Mouse (Mus musculus) kidney, embryonic 14.5 days (tissue): ENCODE measurements around the gene Zfp579. TPM values are rescaled to one million over a fixed set of nuclear protein-coding genes. Genes with fewer than 3 reads are reported as not detected.
A peak's percentile ranks its signal among the peaks of the same experiment; 100 is the strongest.
"Not testable (repeated sequence)": the region's sequence is repeated elsewhere in the genome, so short reads cannot be mapped to it uniquely, and the experiment has no call there.

ENCODE experiments used
- ATAC-seq: fragments of 200-750 bp; cut with Nextera tagmentation; 2 replicates; pipeline ENCODE4 v1.8.0; 2017; ENCODE audit warnings: moderate number of reproducible peaks, mild to moderate bottlenecking, moderate TSS enrichment, moderate library complexity; ENCODE audit not compliant: low FRiP score, low TSS enrichment
- H3K27ac ChIP-seq: fragments of 300-500 bp; sonication (generic); 2 replicates; pipeline ENCODE4 v1.5.1; 2014; ENCODE audit warnings: low read depth, mild to moderate bottlenecking, low read length, moderate library complexity, mixed read lengths
- H3K27me3 ChIP-seq: fragments of 300-500 bp; sonication (generic); 2 replicates; pipeline ENCODE4 v1.6.1; 2014; ENCODE audit warnings: mild to moderate bottlenecking, low read length; ENCODE audit not compliant: control insufficient read depth, insufficient read depth
- H3K36me3 ChIP-seq: fragments of 300-500 bp; sonication (generic); 2 replicates; pipeline ENCODE4 v1.6.1; 2014; ENCODE audit warnings: low read length, mixed read lengths; ENCODE audit not compliant: control insufficient read depth, insufficient read depth
- H3K4me1 ChIP-seq: fragments of 300-500 bp; sonication (generic); 2 replicates; pipeline ENCODE4 v1.6.1; 2014; ENCODE audit warnings: low read length, mixed read lengths; ENCODE audit not compliant: control insufficient read depth, insufficient read depth
- H3K4me2 ChIP-seq: fragments of 300-500 bp; sonication (generic); replicated peaks from 2 replicates; pipeline ENCODE4 v1.6.1; 2014; ENCODE audit warnings: low read depth, mild to moderate bottlenecking, low read length
- H3K4me3 ChIP-seq: fragments of 300-500 bp; sonication (generic); 2 replicates; pipeline ENCODE4 v1.5.1; 2014; ENCODE audit warnings: mild to moderate bottlenecking, low read length
- H3K9ac ChIP-seq: fragments of 300-500 bp; sonication (generic); 2 replicates; pipeline ENCODE4 v1.6.1; 2014; ENCODE audit warnings: low read depth, mild to moderate bottlenecking, low read length, moderate library complexity
- H3K9me3 ChIP-seq: fragments of 300-500 bp; sonication (generic); 2 replicates; pipeline ENCODE4 v1.6.1; 2016; ENCODE audit warnings: low read length; ENCODE audit not compliant: control insufficient read depth
- WGBS: fragments of 180-500 bp; shearing (Covaris S2); extraction: QIAGEN DNeasy Blood & Tissue Kit; methylation state at CpG from one replicate; pipeline ENCODE4 v1.1.7; 2014; 5-methylcytosine and 5-hydroxymethylcytosine counted together
- polyA plus RNA-seq: library from polyadenylated mRNA; unstranded; fragments of >200 nt; fragmentation: Nextera tagmentation; extraction: Ambion mirVana; gene quantifications from 2 replicates; pipeline ENCODE4 v1.2.1, GENCODE M21; 2014

The Zfp579 gene
- polyA plus RNA-seq, 1 experiment from 2014 or later = 36.6 TPM

GRCm38 (mm10) chr7:5019576-5019975 lies 23.6 kb upstream of the Zfp579 start:
- not testable (repeated sequence) for ATAC-seq, H3K4me1 ChIP-seq, H3K27me3 ChIP-seq, H3K9me3 ChIP-seq
- Histone ChIP-seq H3K27ac (peak overlapping the region; percentile 96), H3K9ac (peak overlapping the region; percentile 82; the same call in 1 of the 2 replicates), H3K4me2 (peak overlapping the region; percentile 66), H3K4me3 (peak overlapping the region; percentile 88), H3K36me3 (peaks cover 30% of the 10 kb centered on the region)
- WGBS = 24% methylated on average over 8 of the region's 8 CpGs

GRCm38 (mm10) chr7:5017931-5018330 lies 22.0 kb upstream of the Zfp579 start:
- Histone ChIP-seq H3K4me1 (peaks cover 7% of the 10 kb centered on the region; the same call in 1 of the 2 replicates), H3K27me3 (no peaks in the 10 kb centered on the region), H3K4me2 (no peak overlapping the region), H3K36me3 (peaks cover 14% of the 10 kb centered on the region), H3K4me3 (no peak overlapping the region), H3K9ac (no peak overlapping the region), H3K27ac (no peak overlapping the region), H3K9me3 (no peaks in the 10 kb centered on the region)
- no peak for ATAC-seq
- WGBS = 97% methylated on average over 21 of the region's 21 CpGs

- no peak for ATAC-seq
- Histone ChIP-seq H3K27me3 (no peaks in the 10 kb centered on the region), H3K4me1 (peaks cover 7% of the 10 kb centered on the region; the same call in 1 of the 2 replicates), H3K4me3 (no peak overlapping the region), H3K4me2 (no peak overlapping the region), H3K9me3 (no peaks in the 10 kb centered on the region), H3K36me3 (peaks cover 14% of the 10 kb centered on the region), H3K27ac (no peak overlapping the region), H3K9ac (no peak overlapping the region)
- 94% methylated on average over 16 of the region's 16 CpGs for whole genome bisulfite sequencing
These were observed 21.4 kb upstream of the Zfp579 start for GRCm38 (mm10) chr7:5017352-5017751.

GRCm38 (mm10) chr7:5016920-5017319 lies 21.0 kb upstream of the Zfp579 start:
- Histone ChIP-seq H3K27ac (no peak overlapping the region), H3K4me1 (peaks cover 7% of the 10 kb centered on the region; the same call in 1 of the 2 replicates), H3K27me3 (no peaks in the 10 kb centered on the region), H3K36me3 (peaks cover 12% of the 10 kb centered on the region), H3K9me3 (no peaks in the 10 kb centered on the region), H3K9ac (no peak overlapping the region), H3K4me3 (no peak overlapping the region), H3K4me2 (no peak overlapping the region)
- ATAC-seq = no peak
- WGBS = 92% methylated on average over 2 of the region's 2 CpGs

- ATAC-seq = no peak
- WGBS = 53% methylated on average over 3 of the region's 3 CpGs
- Histone ChIP-seq H3K4me3 (peak overlapping the region; percentile 79), H3K27me3 (no peaks in the 10 kb centered on the region), H3K36me3 (peaks cover 21% of the 10 kb centered on the region), H3K9me3 (no peaks in the 10 kb centered on the region), H3K9ac (peak overlapping the region; percentile 70; the same call in 1 of the 2 replicates), H3K4me2 (peak overlapping the region; percentile 52), H3K27ac (peak overlapping the region; percentile 99), H3K4me1 (peaks cover 3% of the 10 kb centered on the region; the same call in 1 of the 2 replicates)
These were observed 20.1 kb upstream of the Zfp579 start for GRCm38 (mm10) chr7:5016057-5016456.

- Histone ChIP-seq H3K36me3 (peaks cover 28% of the 10 kb centered on the region), H3K27ac (peak within 1 kb of the TSS; percentile 99), H3K4me2 (peak within 1 kb of the TSS; percentile 52), H3K4me3 (peak within 1 kb of the TSS; percentile 79), H3K27me3 (no peaks in the 10 kb centered on the region), H3K4me1 (peaks cover 3% of the 10 kb centered on the region; the same call in 1 of the 2 replicates), H3K9ac (peak within 1 kb of the TSS; percentile 88), H3K9me3 (no peaks in the 10 kb centered on the region)
- WGBS = 2% methylated on average over 44 of the region's 76 CpGs
- peak; percentile 78 for ATAC-seq
These were observed 19.4 kb upstream of the Zfp579 start, which contains the start of gene Gm44973 for GRCm38 (mm10) chr7:5015118-5016001. Gene Gm44973 (plus strand): TSS chr7:5015496.

- Histone ChIP-seq H3K4me3 (peak within 1 kb of the TSS; percentile 79), H3K36me3 (peaks cover 36% of the 10 kb centered on the region), H3K27ac (peak within 1 kb of the TSS; percentile 99), H3K27me3 (no peaks in the 10 kb centered on the region), H3K4me2 (peak within 1 kb of the TSS; percentile 52), H3K9me3 (no peaks in the 10 kb centered on the region), H3K9ac (peak within 1 kb of the TSS; percentile 88), H3K4me1 (peaks cover 3% of the 10 kb centered on the region; the same call in 1 of the 2 replicates)
- peak; percentile 84 for ATAC-seq
- under 1% methylated on average over 42 of the region's 42 CpGs for WGBS
These were observed 18.5 kb upstream of the Zfp579 start, which contains the start of the genes Zfp524 and Fiz1 for GRCm38 (mm10) chr7:5014251-5015117. Gene Zfp524 (plus strand): TSS chr7:5014415. Gene Fiz1 (minus strand): TSS chr7:5014697.

GRCm38 (mm10) chr7:5012681-5013513 lies 16.9 kb upstream of the Zfp579 start:
- peaks cover 52% of the 10 kb centered on the region for H3K36me3 ChIP-seq
- no peak overlapping the region; the same call in 1 of the 2 replicates for H3K4me3 ChIP-seq
- peaks cover 3% of the 10 kb centered on the region; the same call in 1 of the 2 replicates for H3K4me1 ChIP-seq
- H3K9me3 ChIP-seq = peaks cover 2% of the 10 kb centered on the region; the same call in 1 of the 2 replicates
- ATAC-seq = no peak
- H3K27ac ChIP-seq = no peak overlapping the region
- H3K27me3 ChIP-seq = no peaks in the 10 kb centered on the region
- WGBS = 91% methylated on average over 27 of the region's 27 CpGs
- peak overlapping the region; percentile 40 for H3K4me2 ChIP-seq
- no peak overlapping the region for H3K9ac ChIP-seq
